Mouse (Mus musculus) gastrocnemius, adult 2 months (tissue): ENCODE measurements around the gene Tns2. TPM values are rescaled to one million over a fixed set of nuclear protein-coding genes. Genes with fewer than 3 reads are reported as not detected.

Experiments
- DNase-seq: peaks from one replicate; pipeline ENCODE4 v3.0.0; 2022
- H3K27ac ChIP-seq: fragments of 200-600 bp; 2 replicates; pipeline ENCODE4 v1.8.1; 2022; ENCODE audit warnings: mild to moderate bottlenecking
- H3K4me3 ChIP-seq: fragments of 200-600 bp; 2 replicates; pipeline ENCODE4 v1.8.1; 2022; ENCODE audit warnings: mild to moderate bottlenecking, moderate library complexity
- CTCF ChIP-seq: fragments of 200-600 bp; IDR thresholded peaks from 2 replicates; pipeline ENCODE4 v1.8.1; 2022; ENCODE audit warnings: antibody characterized with exemption, mild to moderate bottlenecking, moderate library complexity
- intact Hi-C: fragments of 180-260 bp; cut with DNase I; formaldehyde crosslinking; loops from one replicate; pipeline ENCODE4 v1.15.1; 2025
- total RNA-seq, 2 experiments: library from RNA; stranded (reverse); gene quantifications; 2 replicates each; pipeline ENCODE4 v1.2.3; 2021

The Tns2 gene
- total RNA-seq, 2 experiments from 2014 or later: 39.1 to 44.1 TPM

DNA sequence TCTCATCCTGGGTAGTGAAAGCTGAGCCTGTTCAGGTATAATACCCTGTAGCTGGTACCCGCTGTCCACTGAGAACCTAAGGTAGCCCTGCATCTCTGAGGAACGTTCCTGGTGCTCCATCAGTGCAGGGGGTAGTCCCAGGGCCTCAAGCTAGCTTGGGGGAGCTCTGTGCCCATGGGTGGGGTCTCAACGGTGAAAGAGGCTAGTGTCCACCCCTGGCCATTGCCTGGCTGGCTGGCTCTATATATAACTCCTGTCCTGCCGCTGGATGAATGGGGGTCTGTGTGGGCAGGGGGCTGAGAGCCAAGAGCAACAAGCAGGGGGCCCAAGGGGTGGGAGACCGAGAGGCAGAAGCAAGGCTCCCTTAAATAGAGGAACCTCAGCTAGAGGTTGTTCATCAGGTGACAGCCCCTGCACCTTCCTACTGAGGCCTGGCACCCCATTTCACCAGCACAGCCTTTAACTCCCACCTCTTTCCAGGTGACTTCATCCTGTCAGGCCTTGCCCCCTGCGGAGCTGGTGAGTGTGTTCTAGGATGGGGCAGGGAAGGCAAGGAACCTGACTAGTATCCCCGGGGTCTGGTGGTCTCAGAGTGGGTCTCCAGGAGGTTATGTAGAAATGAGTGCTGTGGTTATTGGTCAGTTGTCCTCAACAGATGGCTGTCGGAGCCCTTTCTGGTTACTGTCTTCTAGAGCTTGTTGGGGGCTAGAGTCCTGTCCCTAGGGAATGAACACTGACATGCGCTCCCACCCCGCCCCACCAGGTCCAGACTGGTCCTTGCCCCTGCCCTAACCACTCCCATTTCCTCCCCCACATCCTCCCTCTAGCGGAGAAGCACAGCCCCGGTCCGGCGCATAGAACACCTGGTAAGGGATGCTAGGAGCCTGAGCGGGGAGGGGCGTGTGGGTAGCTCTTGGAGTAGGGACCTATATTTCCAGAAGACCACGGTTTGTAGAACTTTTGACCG, 5.8 kb downstream of the Tns2 start:
- intact Hi-C loops: no loop called here
- Histone ChIP-seq H3K27ac (peak overlapping the region; percentile 96), H3K4me3 (peak overlapping the region; percentile 87)
- peak; percentile 55 for DNase-seq
- peak; percentile 24; the same call in 1 of the 2 replicates for TF ChIP-seq CTCF

DNA sequence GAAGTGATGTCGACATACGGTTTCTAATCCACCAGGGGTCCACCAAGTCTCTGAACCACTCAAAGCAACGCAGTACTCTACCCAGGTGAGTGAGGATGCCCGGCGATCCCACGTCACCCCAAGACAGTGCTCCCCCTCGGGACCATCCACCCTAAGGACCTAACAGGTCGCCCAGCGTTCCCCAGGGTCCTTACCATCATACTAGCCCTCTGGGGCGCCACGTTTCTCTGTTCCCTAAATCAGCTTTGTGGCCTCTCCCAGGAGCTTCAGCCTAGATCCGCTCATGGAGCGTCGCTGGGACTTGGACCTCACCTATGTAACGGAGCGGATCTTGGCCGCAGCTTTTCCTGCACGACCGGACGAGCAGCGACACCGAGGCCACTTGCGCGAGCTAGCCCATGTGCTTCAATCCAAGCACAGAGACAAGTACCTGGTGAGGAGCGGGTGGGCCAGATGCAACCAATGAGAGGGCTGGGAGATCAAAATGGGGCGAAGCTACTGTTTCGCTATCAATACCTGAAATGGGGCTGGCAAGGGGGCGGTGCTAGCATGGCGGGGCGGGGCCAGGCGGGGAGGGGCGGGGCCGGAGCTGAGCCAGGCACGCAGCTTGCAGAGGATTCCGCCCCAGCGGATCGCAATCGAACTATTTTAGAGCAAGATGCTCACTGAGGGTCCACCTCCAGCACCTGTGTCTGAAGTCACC, 6.7 kb downstream of the Tns2 start:
- DNase-seq: peak; percentile 42
- Histone ChIP-seq H3K4me3 (peak overlapping the region; percentile 87), H3K27ac (peak overlapping the region; percentile 96)
- TF ChIP-seq CTCF: no peak
- intact Hi-C loops: no loop called here

DNA sequence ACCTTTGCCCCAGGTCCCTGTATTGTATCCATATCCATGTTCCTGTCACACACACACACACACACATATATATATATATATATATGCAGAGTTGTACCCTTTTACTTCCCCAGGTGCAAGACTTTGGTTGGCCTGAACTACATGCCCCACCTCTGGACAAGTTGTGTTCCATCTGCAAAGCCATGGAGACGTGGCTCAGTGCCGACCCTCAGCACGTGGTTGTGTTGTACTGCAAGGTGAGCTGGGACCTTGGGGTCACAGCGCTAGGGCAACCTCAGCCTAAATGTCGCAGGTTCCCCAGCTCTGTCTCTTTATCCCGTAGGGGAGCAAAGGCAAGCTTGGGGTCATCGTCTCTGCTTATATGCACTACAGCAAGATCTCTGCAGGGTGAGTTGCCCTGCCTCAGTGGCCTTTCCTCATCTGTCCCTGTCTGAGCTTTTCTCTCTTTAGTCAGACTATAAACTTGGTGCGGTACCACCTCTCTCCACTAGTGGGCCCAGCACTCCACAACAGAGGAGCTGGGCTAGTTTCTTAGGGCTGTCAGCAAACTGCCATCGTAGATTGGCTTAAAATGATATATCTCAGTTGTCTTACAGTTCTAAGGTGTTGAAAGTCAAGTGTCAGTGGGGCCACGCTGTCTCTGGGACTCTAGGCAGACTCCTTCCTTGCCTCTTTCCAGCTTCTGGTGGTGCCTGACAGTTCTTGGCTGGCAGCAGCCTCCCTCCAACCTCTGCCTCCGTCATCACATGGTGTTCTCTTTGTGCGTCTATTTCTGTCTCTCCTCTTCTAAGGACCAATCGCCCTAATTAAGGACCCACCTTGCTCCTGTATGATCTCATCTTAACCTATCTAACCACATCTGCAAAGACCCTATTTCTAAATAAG, 7.7 kb downstream of the Tns2 start:
- peak; percentile 78 for TF ChIP-seq CTCF
- DNase-seq: peak; percentile 76
- peak overlapping the region; percentile 66 for H3K27ac ChIP-seq
- H3K4me3 ChIP-seq: peak overlapping the region; percentile 43
- intact Hi-C loops: no loop called here

DNA sequence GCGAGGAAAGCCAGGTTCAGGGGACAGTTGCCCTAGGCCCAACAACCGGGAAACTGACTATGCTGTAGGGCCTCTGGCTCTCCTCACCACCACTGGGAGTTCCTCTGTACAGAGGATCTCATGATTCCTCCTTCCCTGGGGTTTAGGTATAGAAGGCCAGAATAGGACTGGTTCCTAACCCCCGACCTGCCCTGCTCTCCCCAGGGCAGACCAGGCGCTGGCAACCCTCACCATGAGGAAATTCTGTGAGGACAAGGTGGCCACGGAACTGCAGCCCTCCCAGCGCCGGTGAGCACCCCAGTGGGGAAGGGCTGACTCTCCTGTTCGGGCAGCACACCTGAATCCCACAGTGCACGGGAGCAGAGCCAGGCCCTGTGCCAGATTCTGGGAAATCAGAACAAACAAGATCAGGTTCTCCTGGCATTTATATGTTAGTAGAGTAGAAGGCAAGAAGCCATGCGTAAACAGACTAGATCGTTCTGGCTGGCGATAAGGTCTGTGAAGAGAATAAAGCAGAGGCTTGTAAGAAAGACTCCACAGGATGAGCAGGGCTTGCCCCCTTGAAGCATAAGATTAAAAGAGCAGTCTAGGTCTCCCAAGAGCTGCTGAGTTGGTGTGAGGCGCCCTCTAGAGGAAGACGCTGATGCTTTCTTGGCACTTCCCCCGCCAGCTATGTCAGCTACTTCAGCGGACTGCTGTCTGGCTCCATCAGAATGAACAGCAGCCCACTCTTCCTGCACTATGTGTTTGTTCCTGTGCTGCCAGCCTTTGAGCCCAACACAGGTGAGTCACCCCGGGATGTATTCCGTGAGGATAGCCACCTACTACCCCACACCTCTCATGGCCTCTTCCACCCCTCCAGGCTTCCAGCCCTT, 8.7 kb downstream of the Tns2 start:
- intact Hi-C loops: no loop called here
- H3K4me3 ChIP-seq: peak overlapping the region; percentile 43
- DNase-seq: peak; percentile 88
- peak overlapping the region; percentile 66 for H3K27ac ChIP-seq
- peak; percentile 87 for TF ChIP-seq CTCF

- Histone ChIP-seq H3K4me3 (no peak overlapping the region), H3K27ac (0 out of 2 replicates have a peak overlapping the region, but pooled peaks have one; percentile 24)
- TF ChIP-seq CTCF: no peak
- DNase-seq: peak; percentile 24
- intact Hi-C loops: loop anchor here (5.0 to 10.0 kb wide), 2 partner anchors 37 to 115 kb away; no protein-coding TSS in a partner anchor
Measured at GRCm38 (mm10) chr15:102110271-102110670, 10.1 kb downstream of the Tns2 start.

GRCm38 (mm10) chr15:102110701-102111494, 10.7 kb downstream of the Tns2 start:
- TF ChIP-seq CTCF: no peak
- Histone ChIP-seq H3K4me3 (no peak overlapping the region), H3K27ac (no peak overlapping the region)
- intact Hi-C loops: loop anchor here (5.0 to 10.0 kb wide), 2 partner anchors 36 to 114 kb away; no protein-coding TSS in a partner anchor
- peak; percentile 39 for DNase-seq

DNA sequence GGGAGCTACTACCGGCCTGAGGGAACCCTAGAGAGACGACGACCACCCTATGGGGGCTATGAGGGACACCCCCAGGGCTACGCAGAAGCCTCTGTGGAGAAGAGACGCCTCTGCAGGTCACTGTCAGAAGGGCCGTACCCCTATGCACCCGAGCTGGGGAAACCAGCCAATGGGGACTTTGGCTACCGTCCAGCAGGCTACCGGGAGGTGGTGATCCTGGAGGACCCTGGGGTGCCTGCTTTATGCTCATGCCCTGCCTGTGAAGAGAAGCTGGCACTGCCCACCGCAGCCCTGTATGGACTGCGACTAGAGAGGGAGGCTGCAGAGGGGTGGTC, 11.2 kb downstream of the Tns2 start:
- Histone ChIP-seq H3K4me3 (no peak overlapping the region), H3K27ac (no peak overlapping the region)
- no peak for TF ChIP-seq CTCF
- intact Hi-C loops: loop anchor here (5.0 to 10.0 kb wide), 2 partner anchors 36 to 113 kb away; no protein-coding TSS in a partner anchor
- DNase-seq: peak; percentile 57

- intact Hi-C loops: loop anchor here (5.0 to 10.0 kb wide), 2 partner anchors 35 to 113 kb away; no protein-coding TSS in a partner anchor
- TF ChIP-seq CTCF: no peak
- no peak for DNase-seq
- no peak overlapping the region for H3K4me3 ChIP-seq
- peak overlapping the region; percentile 20; the same call in 1 of the 2 replicates for H3K27ac ChIP-seq
Measured at GRCm38 (mm10) chr15:102112181-102112580, 12.0 kb downstream of the Tns2 start.

- no peak for TF ChIP-seq CTCF
- no peak overlapping the region for H3K4me3 ChIP-seq
- peak; percentile 31 for DNase-seq
- intact Hi-C loops: loop anchor here (5.0 to 10.0 kb wide), 2 partner anchors 34 to 112 kb away; no protein-coding TSS in a partner anchor
- peak overlapping the region; percentile 20; the same call in 1 of the 2 replicates for H3K27ac ChIP-seq
Measured at GRCm38 (mm10) chr15:102112827-102113226, 12.6 kb downstream of the Tns2 start.

- Histone ChIP-seq H3K4me3 (no peak overlapping the region), H3K27ac (peak overlapping the region; percentile 20; the same call in 1 of the 2 replicates)
- no peak for TF ChIP-seq CTCF
- intact Hi-C loops: loop anchor here (5.0 to 10.0 kb wide), 2 partner anchors 34 to 111 kb away; no protein-coding TSS in a partner anchor
- DNase-seq: peak; percentile 22
Measured at GRCm38 (mm10) chr15:102113674-102114073, 13.5 kb downstream of the Tns2 start.
